Mouse (Mus musculus): ENCODE measurements at regions not wholly inside any gene's neighbourhood (a gene's known extent, or its start where the extent isn't known, plus 50 kb on each side); places are given as distances from the start of the nearest gene placed in this dataset.

DNA sequence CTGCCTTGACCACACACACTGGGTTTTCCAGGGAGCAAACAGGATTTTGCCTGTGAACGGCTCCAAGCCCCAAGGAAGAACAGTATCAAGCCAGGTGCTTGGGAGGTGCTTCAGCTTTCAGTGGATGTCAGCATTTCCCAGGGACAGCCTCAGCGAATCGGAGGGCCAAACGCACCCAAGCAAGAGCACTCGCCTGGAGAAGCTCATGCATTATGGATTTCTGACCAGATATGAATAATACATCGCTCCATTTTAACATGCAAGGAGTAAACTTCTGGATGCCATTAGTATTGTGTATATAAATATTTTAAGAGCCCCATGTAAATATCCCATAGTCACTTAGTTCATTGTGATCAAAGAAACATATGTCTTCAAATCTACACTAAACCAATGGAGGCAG is 530.6 kb upstream of the Jmjd1c start:
- no peak for TF ChIP-seq CTCF (IDR thresholded peaks at IDR 0.05; ENCODE audit: control insufficient read depth, insufficient read depth, low read length)
- TF ChIP-seq POLR2A (IDR thresholded peaks at IDR 0.05; ENCODE audit: borderline replicate concordance, control insufficient read depth, low read depth, low read length) = no peak

Measured in bone marrow, adult 2 months (tissue).